Mouse (Mus musculus): ENCODE results near the gene Epn3.

The Epn3 gene

DNA sequence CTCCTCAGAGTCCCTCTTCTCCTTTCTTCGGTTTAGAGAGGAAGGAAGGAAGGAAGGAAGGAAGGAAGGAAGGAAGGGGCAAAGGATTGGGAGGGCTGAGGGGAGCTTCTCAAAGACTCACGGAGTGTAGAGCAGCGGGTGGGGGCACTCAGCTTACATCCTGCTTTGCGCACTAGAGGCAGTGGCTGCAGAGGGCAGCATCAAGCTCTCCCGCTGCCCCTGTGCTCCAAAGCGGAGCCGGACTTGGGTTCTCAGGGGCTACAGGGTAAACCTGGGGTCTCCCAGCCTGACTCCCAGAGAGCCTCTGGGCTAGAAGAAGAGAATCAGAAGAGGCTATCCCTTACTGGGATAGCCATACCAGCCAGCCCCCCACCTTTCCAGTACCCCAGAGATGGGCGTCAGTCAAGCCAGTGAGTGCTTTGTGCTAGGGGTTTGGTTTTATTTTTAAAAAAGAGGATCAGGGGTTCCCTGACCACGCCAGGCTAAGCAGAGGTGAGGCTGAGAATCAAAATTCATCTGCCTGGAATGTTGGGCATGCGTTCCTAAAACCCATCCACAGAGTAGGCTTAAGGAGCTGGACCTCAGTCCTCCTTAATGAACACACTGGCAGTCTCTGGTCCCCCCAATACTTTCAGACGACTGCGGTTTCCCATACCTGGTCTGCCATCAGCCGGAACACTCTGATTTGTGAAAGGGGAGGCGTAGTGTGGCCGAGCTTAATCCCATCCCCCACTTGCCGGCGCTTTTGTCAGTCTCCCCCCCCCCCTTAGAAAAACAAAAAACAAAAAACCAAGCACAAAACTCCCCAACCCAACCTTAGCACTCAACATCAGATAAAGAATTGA lies 27.8 kb downstream of the Epn3 start:
- DNase-seq (ENCODE audit: low read depth, low spot score) = no peak

DNA sequence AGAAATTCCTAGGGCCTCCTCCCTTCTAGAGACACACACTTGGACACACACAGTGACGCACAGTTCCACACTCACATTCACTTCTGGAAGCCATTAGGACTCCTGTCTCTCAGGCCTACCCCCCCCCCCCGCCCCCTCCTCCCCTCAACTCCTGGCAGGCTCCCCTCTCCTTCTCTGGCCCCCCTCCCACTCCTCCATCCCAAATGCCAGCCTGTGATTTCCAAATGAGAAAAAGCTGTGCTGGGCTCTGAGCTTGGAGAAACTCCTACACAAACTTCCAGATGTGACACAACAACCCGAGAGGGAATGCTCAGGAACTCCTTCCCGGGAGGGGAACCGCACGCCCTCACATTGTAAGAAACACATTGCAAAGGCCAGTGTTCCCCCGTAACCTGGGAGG lies 29.4 kb downstream of the Epn3 start:
- DNase-seq (ENCODE audit: low read depth, low spot score) = no peak

DNA sequence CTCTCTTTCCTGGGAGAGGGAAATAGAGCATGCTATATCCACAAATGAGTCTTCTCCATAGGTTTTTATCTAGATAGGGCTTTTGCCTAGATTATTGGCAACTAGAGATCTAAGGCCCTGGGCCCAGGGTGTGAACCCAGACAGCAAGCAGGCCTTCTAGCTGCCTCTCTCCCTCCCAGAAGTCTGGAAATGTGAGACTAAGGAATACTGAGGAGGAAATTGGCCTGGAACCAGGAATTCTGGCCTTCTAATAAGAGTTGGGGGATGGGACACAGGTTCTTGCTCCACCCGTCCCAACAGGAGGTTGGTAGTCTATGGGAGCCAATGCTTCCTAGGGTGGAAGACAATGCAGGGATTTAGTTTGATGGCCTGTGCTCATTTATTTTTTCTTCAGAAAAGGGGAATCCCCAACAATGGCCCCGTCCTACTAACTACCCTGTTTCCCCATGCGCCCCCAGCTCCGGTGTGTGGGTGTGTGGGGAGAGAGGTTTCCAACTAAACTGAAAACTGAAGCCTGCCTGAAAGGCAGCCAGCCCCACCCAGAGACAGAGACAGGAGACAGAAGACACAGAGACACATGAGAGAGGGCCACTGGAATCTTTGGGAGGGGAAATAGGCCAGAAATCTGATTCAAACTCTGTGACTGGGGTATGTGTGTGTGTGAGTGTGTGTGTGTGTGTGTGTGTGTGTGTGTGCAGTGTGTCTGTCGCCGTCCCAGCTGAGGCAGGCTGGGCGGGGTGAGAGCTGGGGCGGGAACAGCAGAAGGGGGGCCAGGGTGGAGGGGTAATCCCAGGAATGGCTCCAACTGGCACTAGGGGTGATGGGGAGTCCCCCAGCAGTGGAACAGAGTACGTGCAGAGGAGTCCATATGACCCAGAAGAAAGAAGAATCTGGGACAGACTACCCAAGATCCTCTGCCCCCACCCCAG lies 30.4 kb downstream of the Epn3 start:
- no peak for DNase-seq (ENCODE audit: low read depth, low spot score)

DNA sequence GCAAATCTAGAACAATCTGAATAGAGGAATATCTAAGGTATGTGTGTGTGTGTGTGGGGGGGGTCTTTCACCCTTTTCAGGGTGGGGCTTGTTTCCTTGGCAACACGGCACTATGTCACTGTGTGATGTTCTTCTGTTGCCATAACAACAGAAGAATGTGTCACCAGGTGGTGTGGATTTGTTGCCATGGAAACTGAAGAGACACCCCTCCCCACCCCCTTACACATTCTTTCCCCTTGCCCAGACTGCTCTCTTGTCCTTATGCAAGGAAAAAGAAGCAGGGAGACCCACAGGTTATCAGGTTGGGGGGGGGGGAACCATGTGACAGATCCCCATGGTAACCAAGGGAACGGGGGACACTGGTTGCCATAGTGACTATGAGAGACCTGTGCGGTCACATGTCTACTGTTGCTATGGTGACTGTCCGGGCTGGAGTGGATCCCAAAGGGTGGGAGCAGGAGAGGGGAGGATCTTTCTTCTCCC lies 31.2 kb downstream of the Epn3 start:
- no peak for DNase-seq (ENCODE audit: low read depth, low spot score)

DNA sequence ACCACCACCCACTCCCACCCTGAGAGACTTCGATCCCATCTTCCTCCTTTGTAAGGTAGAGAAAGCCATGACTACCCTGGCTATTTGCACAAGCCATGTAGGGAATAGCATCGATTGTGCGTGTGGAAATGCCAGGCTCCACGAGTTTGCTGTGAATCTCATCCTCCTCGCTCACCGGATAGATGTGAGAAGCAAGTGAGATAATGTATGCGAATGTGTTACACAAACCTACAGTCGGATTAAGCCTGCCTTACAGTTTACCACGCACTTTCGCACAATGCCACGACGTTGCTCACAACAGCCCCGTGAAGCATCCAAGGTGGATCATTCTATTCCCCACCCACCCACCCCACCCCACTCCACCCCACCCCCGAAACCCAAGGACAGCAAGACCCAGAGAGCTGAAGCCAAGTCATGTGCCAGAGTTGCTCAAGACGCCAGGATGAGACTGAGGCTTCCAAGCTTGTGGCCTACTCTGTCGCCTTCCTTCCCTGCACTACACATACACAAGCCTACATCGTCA lies 33.4 kb downstream of the Epn3 start:
- no peak for DNase-seq (ENCODE audit: low read depth, low spot score)

DNA sequence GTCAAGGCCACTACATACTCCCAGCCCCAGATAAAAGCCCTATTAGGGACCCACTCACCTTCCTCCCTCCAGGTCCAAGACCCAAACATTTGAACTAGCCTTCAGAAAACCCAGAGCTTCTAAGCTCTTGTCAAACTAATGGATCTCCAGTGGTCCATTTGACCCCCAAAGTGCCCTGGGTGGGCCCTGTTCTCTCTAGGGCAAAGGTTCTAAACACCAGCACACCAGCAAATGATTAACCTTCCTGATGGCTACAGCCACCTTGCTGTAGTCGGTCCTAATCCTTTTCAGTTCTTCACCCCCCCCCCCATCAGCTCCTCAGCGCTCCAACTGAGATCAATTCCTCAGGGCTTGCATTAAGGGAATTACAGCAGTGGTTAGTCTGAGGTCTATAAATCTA lies 35.6 kb downstream of the Epn3 start:
- DNase-seq (ENCODE audit: low read depth, low spot score) = no peak

DNA sequence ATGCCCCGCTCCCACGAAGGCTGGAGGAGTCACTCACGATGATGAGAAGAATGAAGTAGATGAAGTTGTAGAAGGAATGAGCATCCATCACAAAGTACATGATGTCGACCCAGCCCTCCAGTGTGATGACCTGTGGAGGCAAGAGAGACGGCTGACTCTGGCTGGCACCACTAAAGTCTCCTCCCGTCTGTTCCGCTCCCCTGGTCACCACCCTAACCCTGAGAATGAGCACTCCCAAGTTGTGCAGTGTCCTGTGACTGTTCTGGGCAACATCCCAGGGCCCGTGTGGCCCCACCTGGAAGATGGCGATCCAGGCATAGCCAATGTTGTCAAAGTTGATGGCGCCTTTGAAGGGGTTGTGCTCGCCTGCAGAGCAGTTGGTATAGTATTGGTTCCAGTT lies 37.9 kb downstream of the Epn3 start:
- DNase-seq (ENCODE audit: low read depth, low spot score) = no peak

DNA sequence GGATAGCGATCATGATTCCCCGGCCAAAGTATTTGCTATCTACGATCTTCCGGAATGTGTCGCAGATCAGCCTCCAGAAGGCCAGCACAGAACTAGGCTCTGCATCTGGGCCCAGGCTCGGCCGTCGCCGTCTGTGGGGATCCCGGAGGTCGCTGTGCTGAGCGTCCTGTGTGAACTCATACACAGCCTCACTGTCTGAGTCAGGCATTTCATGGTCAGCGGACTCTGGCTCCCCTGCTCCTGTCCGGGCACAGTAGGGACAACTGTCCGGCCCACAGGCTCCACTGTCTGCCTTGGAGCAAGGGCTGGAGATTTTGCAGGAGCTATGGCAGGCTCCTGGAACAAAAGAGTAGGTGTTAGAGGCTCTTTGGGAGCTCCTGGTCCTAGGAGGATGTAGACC lies 42.8 kb downstream of the Epn3 start:
- no peak for DNase-seq (ENCODE audit: low read depth, low spot score)

DNA sequence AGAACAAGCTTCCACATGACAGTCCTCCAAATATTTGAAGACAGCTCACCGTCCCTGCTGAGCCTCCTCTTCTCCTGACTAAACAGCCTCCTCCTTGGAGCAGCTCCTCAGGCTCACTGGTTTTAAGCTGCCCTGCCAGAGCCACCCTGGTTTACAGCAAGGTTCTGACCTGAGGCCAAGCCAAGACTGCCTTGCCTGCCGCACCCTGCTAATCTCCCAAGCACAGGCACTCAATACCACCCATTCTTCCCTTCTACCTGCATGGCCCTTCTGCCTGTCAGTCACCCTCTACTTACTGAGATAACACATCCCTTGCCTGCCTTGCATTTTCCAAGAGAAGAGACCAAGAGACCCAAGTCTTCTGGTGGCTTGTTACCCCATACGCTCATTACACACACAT lies 43.4 kb downstream of the Epn3 start:
- no peak for DNase-seq (ENCODE audit: low read depth, low spot score)

DNA sequence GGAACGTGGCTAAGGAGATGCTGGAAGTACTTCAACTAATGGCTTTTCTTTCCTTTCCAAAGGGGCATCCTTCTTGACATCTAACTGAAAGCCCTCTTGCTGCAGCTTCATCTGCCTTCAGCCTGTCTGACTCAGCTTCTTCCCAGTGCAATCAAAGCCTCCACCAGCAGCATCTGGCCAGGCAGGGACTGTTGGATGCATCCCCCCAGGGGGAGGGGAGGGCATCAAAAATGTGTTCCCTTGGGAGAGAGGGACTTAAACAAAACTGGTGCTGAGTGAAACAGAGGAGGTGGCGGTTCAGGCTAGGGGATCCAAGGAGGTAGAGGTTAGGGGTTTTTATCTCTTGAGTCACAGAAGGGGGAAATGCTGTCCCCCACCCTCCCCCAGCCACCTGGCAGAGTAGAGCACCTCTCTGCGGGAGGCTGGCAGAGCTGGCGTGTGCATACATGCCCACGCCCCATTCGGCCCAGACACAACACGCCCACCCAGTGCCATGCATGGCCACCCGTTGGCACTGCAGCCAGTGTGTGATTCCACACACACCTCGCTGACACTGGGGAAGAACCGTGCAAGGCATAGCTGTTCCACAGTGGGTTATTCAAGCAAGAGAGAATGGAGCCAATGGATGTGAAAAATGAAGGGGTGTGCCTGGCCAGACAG lies 44.5 kb downstream of the Epn3 start:
- DNase-seq (ENCODE audit: low read depth, low spot score) = no peak

DNA sequence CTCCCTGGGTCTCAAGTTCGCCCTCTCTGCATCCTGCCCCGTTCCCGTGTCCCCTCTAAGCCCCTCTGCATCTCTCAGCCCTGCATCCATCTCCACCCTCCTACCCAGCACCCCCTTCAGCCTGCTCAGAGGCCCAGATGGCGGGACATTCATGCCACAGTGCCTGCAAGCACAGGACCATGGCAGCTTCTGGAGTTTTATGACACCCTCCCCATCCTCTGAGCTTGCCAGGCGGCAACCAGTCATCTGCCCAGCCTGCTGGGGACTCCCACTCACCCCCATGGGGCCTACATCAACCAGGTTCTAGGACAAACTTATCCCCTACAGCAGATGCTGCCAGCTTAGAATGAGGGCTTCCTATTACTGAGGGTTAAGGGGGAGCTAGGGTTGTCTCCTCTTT lies 45.0 kb downstream of the Epn3 start:
- DNase-seq (ENCODE audit: low read depth, low spot score) = no peak

DNA sequence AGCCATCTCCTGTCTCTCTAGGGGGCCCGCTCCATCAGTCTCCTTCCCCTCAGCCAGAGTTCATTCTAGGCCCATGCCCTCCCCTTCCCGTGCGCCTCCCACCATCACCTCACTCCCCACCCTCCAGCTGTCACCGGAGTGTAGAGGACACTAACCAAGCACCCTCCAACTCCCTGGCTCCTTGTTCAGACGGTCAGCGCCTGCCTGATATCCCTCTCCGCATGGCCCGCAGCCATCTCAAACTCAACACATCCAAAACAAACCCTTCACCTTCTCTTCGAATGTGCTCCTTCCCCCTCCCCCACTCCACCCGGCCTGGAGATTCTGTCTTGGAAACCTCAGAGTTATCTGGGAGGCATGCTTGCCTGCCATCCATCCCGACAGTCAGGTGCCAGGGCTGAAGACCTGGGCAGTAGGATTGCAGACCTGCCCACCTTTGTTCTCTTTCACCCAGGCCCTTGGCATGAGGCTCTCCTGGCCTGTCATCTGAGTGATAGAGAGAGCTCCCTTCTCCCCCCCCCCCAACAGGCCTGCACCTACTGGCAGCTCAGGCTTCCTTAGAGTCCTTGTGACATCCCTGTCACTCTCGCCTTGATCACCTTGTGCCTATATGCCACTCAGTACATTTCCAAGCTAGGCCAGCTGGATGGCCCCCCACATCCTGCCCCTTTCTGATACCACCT lies 48.5 kb downstream of the Epn3 start:
- DNase-seq (ENCODE audit: low read depth, low spot score) = no peak

DNA sequence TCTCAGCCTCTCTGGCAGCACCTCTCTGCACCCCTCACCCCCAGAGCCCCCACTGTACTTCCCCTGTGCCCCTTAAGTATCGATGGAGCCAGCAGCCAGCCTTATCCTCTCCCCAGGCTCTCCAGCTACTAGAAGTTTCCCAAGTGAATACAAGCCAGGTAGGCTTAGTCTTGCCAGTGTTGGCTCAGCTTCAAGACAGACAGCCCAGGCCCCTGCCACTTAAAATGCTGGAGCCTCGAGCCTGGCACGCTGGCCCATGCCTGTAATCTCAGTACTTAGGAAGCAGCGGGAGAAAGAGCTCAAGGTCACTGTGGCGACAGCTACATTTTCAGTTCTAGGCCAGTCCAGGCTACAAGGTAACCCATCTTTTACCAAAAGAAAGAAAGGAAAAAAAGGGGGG lies 49.9 kb downstream of the Epn3 start:
- no peak for DNase-seq (ENCODE audit: low read depth, low spot score)

DNA sequence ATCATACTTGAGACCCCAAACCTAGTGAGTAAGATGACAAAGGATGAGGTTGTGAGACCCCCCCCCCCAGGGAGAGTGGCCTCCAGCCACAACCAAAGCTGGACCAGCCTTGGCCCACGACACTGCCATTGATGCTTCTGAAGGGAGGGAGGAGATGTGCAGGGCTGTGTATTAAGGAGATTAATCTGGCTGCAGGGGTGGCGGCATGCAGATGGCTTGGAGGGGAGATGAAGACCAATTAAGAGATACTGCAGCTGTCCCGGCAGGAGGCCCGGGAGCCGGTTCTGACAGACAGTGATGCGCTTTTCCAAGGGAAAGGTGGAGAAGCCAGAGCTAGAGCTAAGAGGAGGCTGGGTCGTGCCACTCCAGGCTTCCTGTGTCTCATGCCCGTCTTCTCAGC lies 50.5 kb downstream of the Epn3 start:
- no peak for DNase-seq (ENCODE audit: low read depth, low spot score)

DNA sequence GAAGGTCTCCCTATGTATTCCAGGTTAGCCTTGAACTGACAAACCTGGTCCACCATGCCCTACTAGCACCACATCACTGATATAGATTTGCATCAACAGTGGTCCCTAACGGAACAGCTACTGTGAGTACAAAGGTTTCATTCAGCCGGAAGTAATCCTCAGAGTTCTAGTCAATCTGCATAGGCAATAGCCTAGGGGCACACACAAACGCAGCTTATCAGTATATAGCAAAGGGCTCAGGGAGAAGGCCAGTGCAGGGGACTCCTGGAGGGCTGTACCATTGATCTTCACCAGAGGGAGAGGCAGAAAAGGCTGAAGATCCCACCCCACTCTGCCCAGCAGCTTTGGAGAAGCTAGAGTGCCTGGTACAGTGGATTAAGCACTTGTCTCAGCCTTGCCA lies 52.8 kb downstream of the Epn3 start:
- no peak for DNase-seq (ENCODE audit: low read depth, low spot score)

DNA sequence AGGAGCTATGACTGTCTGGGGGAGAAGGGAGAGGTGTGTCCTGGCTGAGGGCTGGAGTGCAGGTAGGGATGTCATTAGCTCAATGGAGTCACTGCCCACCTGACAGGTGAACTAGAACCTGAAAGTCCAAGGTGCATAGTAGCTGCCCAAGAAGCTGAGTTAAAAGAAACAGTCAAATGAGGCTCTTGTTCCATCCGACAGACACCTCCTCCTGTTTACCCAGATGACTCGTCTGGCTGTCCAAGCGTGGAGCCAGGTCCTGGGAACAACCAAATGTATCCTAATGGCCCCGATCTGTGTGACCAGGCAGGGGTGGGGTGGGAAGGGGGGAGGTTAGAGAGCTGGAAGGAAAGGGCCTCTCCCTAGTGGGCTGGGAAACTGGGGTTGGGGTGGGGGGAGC lies 54.5 kb downstream of the Epn3 start:
- DNase-seq (ENCODE audit: low read depth, low spot score) = no peak

DNA sequence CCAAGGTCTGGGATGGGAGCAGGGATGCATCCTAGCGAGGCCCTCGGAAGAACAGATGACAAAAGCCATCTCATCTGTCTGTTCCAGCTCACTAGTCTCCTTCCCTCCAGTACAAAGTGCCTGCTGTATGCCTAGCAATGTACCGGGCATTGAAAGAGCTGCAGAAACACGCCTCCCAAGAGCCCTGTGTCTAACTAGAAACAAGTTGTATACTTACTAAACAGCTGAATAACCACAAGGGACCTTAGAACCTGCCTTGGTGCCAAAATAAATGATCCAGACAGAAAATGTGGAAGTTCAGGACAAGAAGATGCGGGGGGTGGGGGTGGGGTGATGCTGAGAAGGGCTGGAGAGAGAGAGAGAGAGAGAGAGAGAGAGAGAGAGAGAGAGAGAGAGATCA lies 54.9 kb downstream of the Epn3 start:
- no peak for DNase-seq (ENCODE audit: low read depth, low spot score)

DNA sequence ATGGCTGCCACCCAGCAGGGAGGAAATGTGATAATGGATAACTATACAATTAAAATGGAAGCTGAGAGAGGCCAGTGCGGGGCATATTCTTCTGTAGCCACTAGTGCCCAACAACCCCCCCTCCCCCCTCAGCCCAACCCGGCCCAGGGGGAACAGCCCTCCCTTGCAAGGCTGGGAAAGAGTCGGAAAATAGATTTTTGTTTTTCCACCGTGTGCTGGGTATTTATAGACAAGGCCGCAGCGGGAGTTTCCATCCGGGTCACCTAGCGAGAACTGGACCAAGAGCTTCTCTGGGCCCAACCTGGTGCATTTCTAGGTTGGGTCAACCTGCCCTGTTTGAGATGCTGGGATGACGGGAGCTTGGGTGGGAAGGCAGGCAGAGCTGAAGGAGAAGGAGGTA lies 58.0 kb downstream of the Epn3 start:
- no peak for DNase-seq (ENCODE audit: low read depth, low spot score)

DNA sequence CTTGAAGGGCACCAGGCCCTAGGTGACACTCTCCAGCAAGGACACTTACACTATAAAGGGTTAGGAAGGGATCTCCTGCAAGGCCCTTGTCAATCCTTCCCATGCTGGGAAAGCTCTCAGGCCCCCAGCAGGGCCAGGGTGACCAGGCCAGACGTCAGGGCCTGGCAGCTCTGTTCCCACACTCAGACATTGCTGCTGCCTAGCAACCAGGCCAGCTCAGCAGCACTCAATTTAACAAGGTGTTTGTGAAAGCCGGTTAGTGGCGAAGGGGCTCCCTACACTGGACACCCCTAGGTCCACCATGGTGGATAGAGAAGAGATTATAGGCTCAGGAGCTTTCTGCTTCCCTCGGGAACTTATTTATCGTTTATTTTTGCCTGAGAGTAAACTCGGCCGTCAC lies 58.7 kb downstream of the Epn3 start:
- no peak for DNase-seq (ENCODE audit: low read depth, low spot score)

DNA sequence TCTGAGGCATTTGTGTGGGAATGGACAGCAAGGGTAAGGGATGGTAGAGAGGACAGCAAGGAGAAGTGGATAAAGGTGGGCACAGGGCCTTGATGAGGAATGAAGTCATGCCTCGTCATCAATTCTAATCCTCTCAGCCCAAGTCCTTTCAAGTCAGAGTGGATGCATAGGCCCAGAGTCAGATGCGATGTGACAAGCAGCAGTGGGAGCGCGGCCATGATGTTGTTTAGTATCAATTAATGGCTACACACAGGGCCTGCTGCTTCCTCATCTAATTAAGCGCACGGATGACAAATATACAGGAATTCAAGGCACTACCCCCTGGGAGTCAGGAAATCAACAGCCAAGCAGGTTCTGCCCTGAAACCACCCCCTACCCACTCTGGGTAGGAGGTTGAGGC lies 59.4 kb downstream of the Epn3 start:
- DNase-seq (ENCODE audit: low read depth, low spot score) = no peak
